Mouse (Mus musculus) ES-Bruce4 (cell line): ENCODE results near the gene Hesx1. TPM values are rescaled to one million over a fixed set of nuclear protein-coding genes. Genes with fewer than 3 reads are reported as not detected.
A peak's percentile ranks its signal among the peaks of the same experiment; 100 is the strongest.

ENCODE experiments used
- H3K27ac ChIP-seq: 2 replicates; pipeline ENCODE4 v1.5.1; 2012; ENCODE audit warnings: low read length, inconsistent platforms; ENCODE audit not compliant: insufficient read depth
- H3K27me3 ChIP-seq: 2 replicates; pipeline ENCODE4 v1.6.1; 2012; ENCODE audit warnings: mild to moderate bottlenecking, low read length, inconsistent platforms; ENCODE audit not compliant: control insufficient read depth, poor library complexity, insufficient read depth, severe bottlenecking
- H3K36me3 ChIP-seq: 2 replicates; pipeline ENCODE4 v1.6.1; 2012; ENCODE audit warnings: inconsistent platforms, mild to moderate bottlenecking, low read length, moderate library complexity; ENCODE audit not compliant: control insufficient read depth, poor library complexity, insufficient read depth, severe bottlenecking
- H3K4me1 ChIP-seq: one replicate; pipeline ENCODE4 v1.8.1; 2011; ENCODE audit warnings: low read length; ENCODE audit not compliant: control insufficient read depth, insufficient read depth
- H3K4me3 ChIP-seq: 2 replicates; pipeline ENCODE4 v1.5.1; 2011; ENCODE audit warnings: low read depth, mild to moderate bottlenecking, low read length
- H3K9ac ChIP-seq: 2 replicates; pipeline ENCODE4 v1.6.1; 2012; ENCODE audit warnings: low read depth, mild to moderate bottlenecking, inconsistent platforms; ENCODE audit not compliant: poor library complexity, severe bottlenecking
- H3K9me3 ChIP-seq: replicated peaks from 2 replicates; pipeline ENCODE4 v1.6.1; 2012; ENCODE audit warnings: mild to moderate bottlenecking, low read length, inconsistent platforms; ENCODE audit not compliant: control insufficient read depth, poor library complexity, insufficient read depth, severe bottlenecking
- CTCF ChIP-seq: IDR thresholded peaks from one replicate; pipeline ENCODE4 v1.8.1; 2011; ENCODE audit warnings: low read depth, low read length
- EP300 ChIP-seq: IDR thresholded peaks from 2 replicates; pipeline ENCODE4 v1.6.1; 2011; ENCODE audit warnings: low read depth, low read length; ENCODE audit not compliant: insufficient read depth
- POLR2A ChIP-seq: IDR thresholded peaks from one replicate; pipeline ENCODE4 v1.8.1; 2011; ENCODE audit warnings: low read length; ENCODE audit not compliant: insufficient read depth
- polyA plus RNA-seq: library from polyadenylated mRNA; stranded (reverse); fragments of >200 nt; gene quantifications from 2 replicates; pipeline ENCODE4 v1.2.4, GENCODE M21; 2011; ENCODE audit warnings: low read depth; ENCODE audit not compliant: missing spikeins, insufficient read depth, insufficient read length

The Hesx1 gene
- polyA plus RNA-seq, 1 experiment = 3.7 TPM

GRCm38 (mm10) chr14:26971106-26971789 is 23.0 kb upstream of the Hesx1 start, which contains the start of gene Appl1:
Gene Appl1 (minus strand): TSS chr14:26971232.
- Histone ChIP-seq H3K4me1 (peaks cover 3% of the 10 kb centered on the region), H3K27me3 (no peaks in the 10 kb centered on the region), H3K9ac (peak within 1 kb of the TSS; percentile 93), H3K36me3 (no peaks in the 10 kb centered on the region), H3K27ac (no peak within 1 kb of the TSS), H3K9me3 (no peaks in the 10 kb centered on the region), H3K4me3 (peak within 1 kb of the TSS; percentile 80)
- no peak for TF ChIP-seq CTCF

GRCm38 (mm10) chr14:26973089-26973488 is 21.1 kb upstream of the Hesx1 start:
- Histone ChIP-seq H3K27ac (no peak overlapping the region), H3K9ac (no peak overlapping the region), H3K4me1 (no peaks in the 10 kb centered on the region), H3K4me3 (no peak overlapping the region), H3K9me3 (no peaks in the 10 kb centered on the region), H3K27me3 (no peaks in the 10 kb centered on the region), H3K36me3 (no peaks in the 10 kb centered on the region)
- peak; percentile 14 for TF ChIP-seq CTCF
- no peak for TF ChIP-seq POLR2A
- no peak for TF ChIP-seq EP300

- Histone ChIP-seq H3K36me3 (no peaks in the 10 kb centered on the region), H3K9ac (no peak overlapping the region), H3K27me3 (no peaks in the 10 kb centered on the region), H3K4me3 (no peak overlapping the region), H3K9me3 (no peaks in the 10 kb centered on the region), H3K4me1 (no peaks in the 10 kb centered on the region), H3K27ac (no peak overlapping the region)
- TF ChIP-seq EP300 = no peak
- TF ChIP-seq CTCF = no peak
- no peak for TF ChIP-seq POLR2A
Observed at GRCm38 (mm10) chr14:26975490-26975889, 18.7 kb upstream of the Hesx1 start.

GRCm38 (mm10) chr14:26976212-26976611 is 18.0 kb upstream of the Hesx1 start:
- Histone ChIP-seq H3K4me1 (no peaks in the 10 kb centered on the region), H3K27ac (no peak overlapping the region), H3K4me3 (no peak overlapping the region), H3K36me3 (no peaks in the 10 kb centered on the region), H3K9ac (no peak overlapping the region), H3K27me3 (no peaks in the 10 kb centered on the region), H3K9me3 (no peaks in the 10 kb centered on the region)
- TF ChIP-seq EP300 = no peak

GRCm38 (mm10) chr14:26977500-26977899 is 16.7 kb upstream of the Hesx1 start:
- no peaks in the 10 kb centered on the region for H3K27me3 ChIP-seq
- H3K27ac ChIP-seq = no peak overlapping the region
- no peaks in the 10 kb centered on the region for H3K4me1 ChIP-seq
- H3K36me3 ChIP-seq = no peaks in the 10 kb centered on the region
- H3K4me3 ChIP-seq = no peak overlapping the region
- H3K9ac ChIP-seq = no peak overlapping the region
- no peaks in the 10 kb centered on the region for H3K9me3 ChIP-seq
- TF ChIP-seq EP300 (no peak), POLR2A (no peak), CTCF (no peak)

- Histone ChIP-seq H3K4me1 (no peaks in the 10 kb centered on the region), H3K9me3 (no peaks in the 10 kb centered on the region), H3K9ac (no peak overlapping the region)
Observed at GRCm38 (mm10) chr14:26979808-26980207, 14.4 kb upstream of the Hesx1 start.

More at GRCm38 (mm10) chr14:26979808-26980207, 14.4 kb upstream of the Hesx1 start:
- Histone ChIP-seq H3K36me3 (no peaks in the 10 kb centered on the region), H3K4me3 (no peak overlapping the region), H3K27ac (no peak overlapping the region), H3K27me3 (no peaks in the 10 kb centered on the region)
- no peak for TF ChIP-seq POLR2A
- no peak for TF ChIP-seq EP300
- TF ChIP-seq CTCF = no peak
